Mouse (Mus musculus): ENCODE results near the gene Vps33b.

Vps33b gene

DNA sequence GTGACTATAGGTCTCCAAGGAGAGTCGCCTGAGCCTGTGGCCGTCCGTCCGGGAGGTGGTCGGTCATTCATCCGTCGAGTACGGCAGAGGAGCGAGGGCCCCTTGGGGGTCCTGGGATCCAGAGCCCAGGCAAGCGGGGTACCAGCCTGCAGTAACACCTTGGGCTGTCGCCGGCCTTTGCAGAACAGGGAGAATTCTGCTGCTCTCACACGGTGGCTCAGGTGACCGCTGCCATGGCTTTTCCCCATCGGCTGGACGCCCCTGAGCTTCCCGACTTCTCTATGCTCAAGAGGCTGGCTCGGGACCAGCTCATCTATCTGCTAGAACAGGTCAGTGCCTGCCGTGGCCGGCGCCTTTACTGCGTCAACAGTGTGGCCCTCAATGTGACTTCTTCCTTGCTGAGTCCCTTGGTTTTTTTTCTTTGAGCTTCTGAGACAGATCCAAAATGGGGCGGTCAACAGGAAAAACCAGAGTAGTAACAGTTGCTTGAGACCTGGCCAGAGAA is 354 bp downstream of the Vps33b start:
- DNase-seq (ENCODE audit: low spot score): peak; percentile 43

DNA sequence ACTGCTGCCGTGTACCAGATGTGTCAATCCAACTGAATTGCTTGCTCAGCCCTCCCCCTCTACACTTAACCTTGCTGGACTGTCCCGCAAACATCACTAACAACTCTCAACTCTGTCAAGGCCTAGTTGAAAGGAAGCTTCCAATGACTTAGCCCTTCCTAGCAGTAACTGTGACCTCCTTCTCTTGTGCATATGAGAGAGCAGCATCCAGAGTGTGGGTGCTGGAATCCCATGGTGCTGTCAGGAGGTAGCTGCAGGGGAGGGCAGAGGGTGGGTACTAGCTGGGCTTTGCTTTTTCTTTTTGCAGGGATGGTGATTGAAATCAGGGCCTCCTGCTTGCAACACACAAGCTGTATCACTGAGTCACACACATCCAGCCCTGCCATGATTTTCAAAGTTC is 4.0 kb downstream of the Vps33b start:
- DNase-seq (ENCODE audit: low spot score): no peak

DNA sequence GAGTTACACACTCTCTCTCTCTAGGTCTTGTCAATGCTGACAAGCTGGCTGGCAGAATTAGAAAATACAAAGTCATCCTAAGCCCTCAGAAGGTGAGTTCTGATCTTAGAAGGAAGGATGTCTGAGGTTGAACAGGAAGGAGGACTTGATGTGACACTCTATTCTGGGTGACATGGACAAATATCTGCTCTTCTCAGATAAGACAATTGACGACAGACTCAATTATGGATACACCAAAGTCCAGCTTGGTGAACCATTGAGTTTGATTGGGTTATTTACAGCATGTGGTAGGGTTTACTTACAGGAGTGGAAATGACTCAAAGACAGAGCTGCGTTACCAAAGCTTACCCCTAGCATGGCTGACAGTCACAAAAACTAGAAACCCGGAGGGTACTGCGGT is 6.9 kb downstream of the Vps33b start:
- DNase-seq (ENCODE audit: low spot score): no peak

DNA sequence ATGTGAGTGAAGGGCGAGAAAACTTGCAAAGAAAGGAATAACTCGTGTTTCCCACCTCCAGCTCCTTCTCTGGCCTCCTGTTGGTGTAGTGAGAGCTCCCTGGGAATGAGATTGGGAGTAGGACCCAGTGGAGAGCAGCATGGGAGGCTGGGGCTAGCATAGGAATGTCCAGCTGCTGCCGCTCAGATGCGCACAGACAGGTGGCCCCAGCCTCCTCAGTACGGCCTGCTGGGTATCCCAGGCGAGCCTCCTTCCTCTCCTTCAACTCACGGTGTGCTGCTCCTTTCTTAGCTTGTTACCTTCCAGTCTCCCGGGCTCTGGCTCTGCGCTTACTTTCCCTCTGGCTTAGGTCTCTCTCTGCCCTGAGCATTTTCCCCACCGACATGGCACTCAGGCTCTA is 10.6 kb downstream of the Vps33b start:
- no peak for DNase-seq (ENCODE audit: low spot score)

DNA sequence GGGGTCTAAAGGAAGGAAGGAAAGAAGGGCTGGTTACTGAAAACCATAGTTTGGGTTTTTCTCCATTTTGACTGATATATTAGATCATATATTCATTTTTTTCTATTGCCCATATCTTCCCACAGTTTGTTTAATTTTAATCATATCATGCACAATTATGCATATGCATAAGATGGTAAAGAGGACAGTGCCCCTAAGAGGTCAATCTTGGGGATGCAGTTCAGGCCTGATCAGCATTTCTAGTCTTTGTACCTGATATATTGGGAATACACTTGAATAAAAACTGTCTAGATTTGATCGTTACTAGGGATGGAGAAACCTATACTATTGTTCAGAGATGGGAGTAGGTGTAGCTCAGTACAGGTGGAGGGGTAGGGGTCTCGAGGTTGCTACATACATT is 11.5 kb downstream of the Vps33b start:
- DNase-seq (ENCODE audit: low spot score): no peak

DNA sequence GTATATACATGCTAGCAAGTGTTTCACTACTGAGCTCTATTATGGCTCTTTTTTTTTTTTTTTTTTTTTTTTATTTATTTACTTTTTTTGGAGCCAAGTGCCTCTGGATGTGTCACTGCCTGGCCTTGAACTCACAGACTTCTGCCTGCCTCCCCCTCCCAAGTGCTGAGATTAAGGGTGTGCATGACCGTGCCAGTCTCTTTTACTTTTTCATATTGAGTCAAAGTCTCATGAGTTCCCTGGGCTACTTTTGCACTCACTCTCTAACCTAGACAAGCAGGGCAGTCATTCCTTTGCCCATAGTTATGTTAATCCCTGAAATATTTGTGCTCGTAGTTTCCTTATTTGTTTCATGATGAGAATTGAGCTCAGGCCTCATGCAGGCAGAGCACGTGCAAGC is 12.2 kb downstream of the Vps33b start:
- DNase-seq (ENCODE audit: low spot score): no peak

DNA sequence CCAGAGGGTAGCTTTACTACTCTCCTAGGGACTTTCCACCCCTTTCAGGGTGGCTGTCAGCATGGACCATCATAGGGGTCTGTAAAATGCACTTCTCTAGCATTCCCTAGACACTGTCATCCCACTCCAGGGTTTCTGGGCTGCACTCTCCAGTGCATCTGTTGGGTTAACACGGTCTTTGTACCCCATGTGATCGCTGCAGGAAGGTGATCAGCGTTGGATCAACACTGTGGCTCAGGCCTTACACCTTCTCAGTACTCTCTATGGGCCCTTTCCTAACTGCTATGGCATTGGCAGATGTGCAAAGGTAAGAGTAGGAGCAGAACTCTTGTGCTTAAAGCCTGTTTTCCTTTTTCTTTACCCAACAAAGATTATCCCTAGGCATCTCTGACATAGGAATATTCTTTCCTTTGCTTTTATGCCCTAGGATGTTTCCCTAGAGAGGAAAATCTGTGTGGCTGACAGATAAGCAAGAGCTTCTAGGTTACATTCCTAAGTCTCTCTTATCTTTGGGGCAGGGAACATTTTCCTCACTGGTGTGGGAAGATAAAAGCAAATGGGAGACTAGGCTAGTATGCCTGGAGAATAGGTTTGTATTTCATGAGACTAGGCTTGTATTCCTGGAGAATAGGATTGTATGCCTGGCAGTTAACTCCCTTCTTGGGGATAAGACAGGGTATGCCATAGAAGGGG is 13.9 kb downstream of the Vps33b start:
- DNase-seq (ENCODE audit: low spot score): no peak

DNA sequence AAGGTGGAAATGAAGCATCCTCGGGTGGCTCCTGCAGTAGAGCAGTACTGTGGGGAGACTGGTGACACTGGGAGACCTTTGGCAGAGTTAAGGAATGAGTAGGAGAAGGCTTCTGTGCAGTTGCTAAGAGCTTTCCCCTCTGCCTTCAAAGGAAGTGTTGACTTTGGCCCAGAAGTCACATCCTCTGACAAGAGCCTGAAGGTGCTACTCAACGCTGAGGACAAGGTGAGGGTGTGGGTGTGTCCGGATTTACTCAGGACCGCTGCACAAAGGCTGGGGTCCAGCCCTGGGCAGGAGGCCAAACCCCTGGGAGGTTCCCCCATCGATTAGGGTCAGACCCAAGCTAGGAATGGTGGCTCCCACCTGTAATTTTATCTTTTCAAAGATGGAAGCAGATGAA is 14.9 kb downstream of the Vps33b start:
- DNase-seq (ENCODE audit: low spot score): no peak

DNA sequence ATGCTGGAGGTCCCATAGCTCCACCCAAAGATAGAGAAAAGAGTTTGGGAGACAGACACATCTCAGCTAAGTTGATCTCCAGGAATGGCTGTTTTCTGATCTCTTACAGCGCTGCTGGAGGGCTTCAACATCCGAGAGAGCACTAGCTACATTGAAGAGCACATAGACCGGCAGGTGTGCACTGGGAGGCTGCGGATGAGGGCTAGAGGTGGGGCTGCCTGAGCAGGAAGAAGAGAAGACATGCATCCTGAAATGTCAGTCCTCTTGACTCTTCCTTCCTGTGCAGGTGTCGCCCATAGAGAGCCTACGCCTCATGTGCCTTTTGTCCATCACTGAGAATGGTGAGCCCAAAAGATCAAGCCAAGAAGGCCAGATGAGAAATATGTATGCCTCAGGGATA is 16.3 kb downstream of the Vps33b start:
- DNase-seq (ENCODE audit: low spot score): no peak

DNA sequence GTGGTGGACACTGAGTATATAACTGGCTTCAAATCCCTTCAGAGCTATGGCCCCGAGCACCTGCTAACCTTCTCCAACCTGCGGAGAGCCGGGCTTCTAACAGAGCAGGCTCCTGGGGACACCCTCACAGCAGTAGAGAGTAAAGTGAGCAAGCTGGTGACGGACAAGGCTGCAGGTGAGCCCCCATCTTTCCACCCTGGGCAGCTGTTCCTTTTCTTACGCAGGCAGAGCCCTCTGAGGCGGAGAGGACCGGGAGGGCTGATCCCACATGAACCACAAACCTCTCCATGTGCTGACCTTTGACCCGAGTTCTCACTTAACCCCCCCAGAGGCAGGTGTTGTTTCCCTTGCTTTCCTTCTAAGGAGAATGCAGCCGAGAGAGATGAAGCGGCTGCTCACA is 18.3 kb downstream of the Vps33b start:
- DNase-seq (ENCODE audit: low spot score): no peak

DNA sequence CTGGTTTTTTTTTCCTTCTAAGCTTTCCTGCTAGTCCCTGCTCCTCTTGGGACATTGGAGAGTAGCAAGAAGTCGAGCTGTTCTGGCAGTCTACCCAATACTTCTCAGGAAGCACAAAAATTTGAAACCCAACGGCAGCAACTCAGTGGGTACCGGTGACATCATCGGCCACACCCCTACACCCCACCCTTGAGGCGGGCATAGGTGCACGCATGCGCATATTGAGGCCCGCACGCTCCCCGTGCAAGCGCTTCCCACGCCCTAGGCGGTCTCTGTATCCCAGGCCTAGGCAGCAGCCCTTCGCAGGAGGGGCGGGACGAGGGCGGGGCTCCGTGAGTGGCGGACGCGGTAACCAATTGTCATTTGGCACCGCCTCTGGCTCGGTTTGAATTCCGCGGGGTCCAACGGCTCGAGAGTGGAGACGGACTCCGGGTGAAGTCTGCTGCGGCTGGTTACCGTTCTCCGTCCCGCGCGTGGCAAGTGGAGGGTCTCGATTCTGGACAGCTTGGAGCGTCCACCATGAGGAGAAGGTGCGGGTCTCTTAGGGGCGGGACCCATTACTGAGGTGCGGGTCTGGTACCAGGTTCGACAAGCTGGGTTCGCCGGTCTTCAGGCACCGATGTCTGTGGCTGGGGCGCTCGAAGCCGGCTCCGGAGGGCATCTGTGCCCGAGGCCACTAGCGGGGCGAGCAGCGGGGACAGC is 24.8 kb downstream of the Vps33b start, which contains the start of gene Prc1:
Prc1 (plus strand) TSS at position 389 of the 702 bp plus-strand sequence.
- DNase-seq (ENCODE audit: low spot score): peak; percentile 98

DNA sequence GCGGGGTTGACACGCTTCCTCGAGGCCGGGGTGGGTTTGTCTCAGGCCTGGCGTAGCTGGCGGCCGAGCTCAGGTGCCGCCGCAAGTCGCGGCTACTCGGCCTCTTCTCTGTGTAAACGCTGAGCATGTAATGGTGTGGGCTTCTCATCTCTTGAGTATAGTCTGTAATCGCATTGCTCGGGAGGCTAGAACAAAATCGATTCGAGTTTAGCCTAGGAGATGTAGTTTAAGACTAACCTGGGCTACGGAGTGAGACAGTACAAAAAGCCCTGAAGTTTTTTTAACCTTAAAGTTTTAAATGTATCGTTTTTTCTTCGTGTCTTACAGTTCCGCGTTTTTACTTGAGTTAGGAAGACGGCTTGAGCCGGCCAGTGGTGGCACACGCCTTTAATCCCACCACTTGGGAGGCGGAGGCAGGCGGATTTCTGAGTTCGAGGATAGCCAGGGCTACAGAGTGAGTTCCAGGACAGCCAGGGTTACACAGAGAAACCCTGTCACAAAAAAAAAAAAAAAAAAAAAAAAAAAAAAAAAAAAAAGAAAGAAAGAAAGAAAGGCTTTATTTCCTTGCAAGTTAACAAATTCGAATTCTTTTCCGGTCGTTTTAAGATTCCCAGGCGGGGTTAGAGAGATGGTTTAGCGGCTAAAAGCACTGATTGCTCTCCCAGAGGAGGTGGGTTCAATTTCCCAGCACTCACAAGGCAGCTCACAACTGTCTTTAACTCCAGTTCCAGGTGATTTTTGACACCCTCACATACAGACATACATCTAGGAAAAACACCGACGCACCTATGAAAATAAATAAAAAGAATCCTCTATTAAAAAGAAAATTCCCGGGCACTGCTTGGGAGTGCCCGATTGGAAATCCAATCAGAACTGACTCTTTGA is 25.6 kb downstream of the Vps33b start:
- DNase-seq (ENCODE audit: low spot score): peak; percentile 60

DNA sequence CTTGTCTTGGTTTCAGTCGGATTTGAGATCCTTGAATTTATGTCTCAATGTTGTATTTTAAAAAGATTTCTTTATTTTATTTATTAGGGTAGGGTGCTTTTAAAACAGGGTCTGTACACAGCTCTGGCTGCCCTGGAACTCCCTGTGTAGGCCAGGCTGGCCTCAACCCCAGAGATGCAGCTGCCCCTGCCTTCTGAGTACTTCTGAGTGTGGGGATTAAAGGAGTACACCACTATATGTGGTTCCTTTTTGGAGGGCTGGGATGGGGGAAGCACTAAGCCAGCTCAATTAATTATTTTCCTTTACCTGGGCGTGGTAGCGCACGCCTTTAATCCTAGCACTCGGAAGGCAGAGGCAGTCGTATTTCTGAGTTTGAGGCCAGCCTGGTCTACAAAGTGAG is 27.0 kb downstream of the Vps33b start:
- DNase-seq (ENCODE audit: low spot score): no peak

DNA sequence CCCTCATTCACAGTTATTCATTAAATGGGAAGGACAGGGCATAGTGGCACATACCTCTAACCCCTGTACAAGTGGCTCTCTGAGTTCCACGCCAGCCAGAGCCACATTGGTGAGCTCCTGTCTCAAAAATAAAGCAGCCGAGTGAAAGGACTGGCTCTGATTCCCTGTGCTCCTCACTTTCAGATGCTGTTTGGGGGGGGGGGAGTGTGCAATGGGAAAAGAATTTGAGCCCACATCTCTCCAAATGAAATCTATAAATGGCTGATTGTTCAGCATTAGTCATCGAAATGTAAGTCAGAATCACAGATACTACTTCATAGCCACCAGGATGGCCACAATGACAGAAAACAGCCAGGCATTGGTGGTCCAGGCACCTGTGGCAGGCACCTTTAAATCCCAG is 27.6 kb downstream of the Vps33b start:
- no peak for DNase-seq (ENCODE audit: low spot score)

DNA sequence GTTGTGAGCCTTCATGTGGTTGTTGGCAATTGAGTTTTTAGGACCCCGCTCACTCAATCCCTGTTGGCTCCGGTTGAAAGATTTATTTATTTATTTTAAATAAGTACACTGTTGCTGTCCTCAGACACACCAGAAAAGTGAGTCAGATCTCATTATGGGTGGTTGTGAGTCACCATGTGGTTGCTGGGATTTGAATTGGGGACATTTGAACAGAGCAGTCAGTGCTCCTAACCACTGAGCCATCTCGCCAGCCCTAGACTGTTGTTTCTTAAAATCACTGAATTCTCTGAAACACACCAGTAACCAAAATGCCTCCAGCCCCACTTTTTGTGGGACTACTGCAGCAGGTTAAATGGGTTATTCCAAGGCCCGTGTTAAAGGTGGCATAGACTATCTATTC is 29.3 kb downstream of the Vps33b start:
- no peak for DNase-seq (ENCODE audit: low spot score)

DNA sequence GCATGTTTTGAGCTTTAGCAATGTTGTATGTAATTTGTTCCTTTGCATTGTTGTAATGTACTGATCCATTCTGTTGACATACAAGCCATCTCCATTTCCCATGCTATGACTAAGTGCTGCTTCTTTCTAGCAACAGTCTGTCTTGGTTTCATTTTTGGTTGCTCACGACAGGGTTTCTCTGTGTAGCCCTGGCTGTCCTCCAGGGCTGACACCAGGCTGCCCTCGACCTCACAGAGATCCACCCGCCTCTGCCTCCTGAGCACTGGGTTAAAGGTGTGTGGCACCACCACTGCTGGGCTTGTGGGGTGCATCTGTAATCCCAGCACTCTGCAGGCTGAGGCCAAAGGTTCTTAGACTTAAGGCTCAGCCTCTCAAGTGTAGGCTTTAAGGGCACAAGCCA is 30.1 kb downstream of the Vps33b start:
- DNase-seq (ENCODE audit: low spot score): no peak

DNA sequence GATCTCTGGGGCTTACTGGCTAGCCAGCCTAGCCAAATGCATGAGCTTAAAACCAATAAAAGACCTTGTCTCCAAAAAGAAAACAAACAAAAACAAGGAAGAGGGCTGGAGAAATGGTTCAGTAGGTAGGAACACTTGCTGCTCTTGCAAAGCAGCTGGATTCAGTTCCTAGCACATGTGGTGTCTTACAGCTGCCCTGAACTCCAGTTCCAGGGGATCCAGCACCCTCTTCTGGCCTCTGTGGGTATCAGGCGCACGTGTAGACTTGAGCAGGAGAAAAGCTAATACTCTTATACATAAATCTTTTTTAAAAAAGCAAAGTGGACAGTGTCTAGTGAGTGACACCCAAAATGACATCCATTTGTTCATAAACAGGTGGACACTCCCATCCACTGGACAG is 32.1 kb downstream of the Vps33b start:
- DNase-seq (ENCODE audit: low spot score): peak; percentile 26

DNA sequence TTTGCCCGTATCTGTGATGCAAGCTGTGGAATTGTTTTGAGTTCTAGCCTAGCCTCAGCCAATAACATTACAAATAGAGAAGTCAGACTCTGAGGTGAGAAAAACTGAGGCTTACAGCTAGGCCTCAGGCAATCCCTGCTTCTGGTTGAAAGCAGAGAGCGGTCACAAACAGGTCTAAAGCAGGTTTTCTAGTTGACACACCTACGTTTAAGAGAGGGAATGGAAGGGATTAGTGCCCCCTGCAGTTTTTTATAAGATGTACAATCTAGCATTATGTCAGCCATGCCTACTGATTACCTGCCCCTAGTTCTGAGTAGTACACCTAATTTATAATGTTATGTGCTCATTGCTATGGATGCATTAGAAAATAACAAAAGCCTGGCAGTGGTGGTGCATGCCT is 38.3 kb downstream of the Vps33b start:
- DNase-seq (ENCODE audit: low spot score): no peak

DNA sequence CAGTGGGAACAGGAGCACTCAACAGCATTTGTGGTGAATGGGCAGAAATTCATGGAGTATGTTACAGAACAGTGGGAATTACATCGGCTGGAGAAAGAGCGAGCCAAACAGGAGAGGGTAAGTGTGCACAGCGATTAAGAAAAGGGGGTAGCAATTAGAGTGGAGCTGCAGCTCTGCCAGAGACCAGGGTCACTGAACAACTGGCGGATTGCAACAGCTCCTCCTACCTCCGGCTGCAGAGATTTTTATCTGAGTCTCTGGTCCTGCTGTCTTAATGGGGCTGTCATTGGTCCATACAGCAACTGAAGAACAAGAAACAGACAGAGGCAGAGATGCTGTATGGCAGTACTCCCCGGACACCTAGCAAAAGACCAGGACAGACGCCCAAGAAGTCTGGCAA is 41.3 kb downstream of the Vps33b start:
- DNase-seq (ENCODE audit: low spot score): peak; percentile 78

DNA sequence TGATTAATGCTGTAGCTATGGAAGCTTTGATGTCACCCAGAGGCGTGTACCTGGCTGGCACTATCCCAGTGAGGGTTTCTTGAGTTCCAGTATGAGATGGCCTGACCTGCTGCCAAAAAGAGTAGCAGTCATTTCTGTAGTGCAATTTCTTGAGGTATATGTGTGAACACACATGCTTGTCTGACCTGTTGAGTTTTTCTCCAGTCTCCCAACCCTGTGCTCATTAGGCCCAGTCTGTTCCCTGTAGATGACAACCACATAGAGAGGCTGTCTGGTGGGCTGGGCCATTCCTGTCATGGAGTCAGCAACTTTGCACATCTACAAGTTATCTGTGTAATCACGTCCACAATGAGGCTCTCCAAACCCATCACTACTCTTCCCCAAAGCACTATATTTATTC is 46.3 kb downstream of the Vps33b start:
- DNase-seq (ENCODE audit: low spot score): no peak

DNA sequence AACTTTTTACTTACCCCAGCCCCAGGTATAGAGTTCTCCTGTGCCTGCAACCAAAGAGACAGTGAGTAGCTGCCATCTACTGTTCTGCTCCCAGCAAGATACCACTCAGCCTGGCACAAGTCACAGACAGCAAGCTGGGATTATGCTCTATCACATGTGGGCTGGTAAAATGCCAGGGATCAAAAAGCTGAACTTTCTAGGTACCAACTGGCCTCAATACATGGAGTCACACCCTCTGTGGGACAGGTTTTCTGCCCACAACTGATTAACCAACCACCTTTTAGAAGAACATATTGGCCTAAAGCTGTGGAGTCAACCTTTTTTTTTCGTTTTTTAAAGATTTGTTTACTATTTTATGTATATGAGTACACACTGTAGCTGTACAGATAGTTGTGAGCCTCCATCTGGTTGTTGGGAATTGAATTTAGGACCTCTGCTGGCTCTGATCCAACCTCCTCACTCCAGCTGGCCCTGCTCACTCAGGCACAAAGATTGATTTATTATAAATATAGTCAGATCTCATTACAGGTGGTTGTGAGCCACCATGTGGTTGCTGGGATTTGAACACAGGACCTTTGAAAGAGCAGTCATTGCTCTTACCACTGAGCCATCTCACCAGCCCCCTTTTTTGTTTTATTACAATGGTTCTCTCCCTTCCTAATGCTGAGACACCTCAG is 48.1 kb downstream of the Vps33b start:
- peak; percentile 75 for DNase-seq (ENCODE audit: low spot score)

DNA sequence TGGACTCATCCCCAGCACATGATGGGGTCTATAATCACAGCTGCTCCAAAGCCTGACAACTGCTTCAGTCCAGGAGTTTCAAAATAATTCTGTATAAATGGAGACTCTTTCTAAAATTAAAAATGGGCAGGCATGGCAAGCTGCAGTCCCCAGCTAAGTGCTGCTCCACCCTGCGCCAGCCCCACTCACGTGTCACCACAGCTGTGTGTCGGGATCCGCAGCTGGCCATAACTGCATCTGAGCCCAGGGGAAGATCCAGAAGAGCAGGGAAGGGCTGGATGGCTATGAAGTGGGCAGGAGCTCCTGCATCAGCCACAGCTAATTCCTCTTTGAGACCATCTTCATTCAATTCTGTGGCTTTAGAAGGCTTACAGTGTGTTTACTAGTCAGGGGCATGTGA is 49.2 kb downstream of the Vps33b start:
- no peak for DNase-seq (ENCODE audit: low spot score)

All from MN1 (cell line).